Mouse (Mus musculus) neural tube, embryonic 14.5 days (tissue): Measurements from ENCODE around the gene Ubl4b. TPM values are rescaled to one million over a fixed set of nuclear protein-coding genes. Genes with fewer than 3 reads are reported as not detected.
A peak's percentile ranks its signal among the peaks of the same experiment; 100 is the strongest.

Experiments used
- ATAC-seq: fragments of 200-750 bp; cut with Nextera tagmentation; 2 replicates; pipeline ENCODE4 v1.8.0; 2017; ENCODE audit warnings: low read depth, mild to moderate bottlenecking, moderate TSS enrichment, moderate library complexity
- H3K27ac ChIP-seq: fragments of 300-500 bp; sonication (generic); 2 replicates; pipeline ENCODE4 v1.5.1; 2014; ENCODE audit warnings: low read depth, mild to moderate bottlenecking, control low read depth, low read length, moderate library complexity, mixed read lengths
- H3K27me3 ChIP-seq: fragments of 300-500 bp; sonication (generic); 2 replicates; pipeline ENCODE4 v1.6.1; 2014; ENCODE audit warnings: low read length; ENCODE audit not compliant: control insufficient read depth, insufficient read depth
- H3K36me3 ChIP-seq: fragments of 300-500 bp; sonication (generic); 2 replicates; pipeline ENCODE4 v1.6.1; 2014; ENCODE audit warnings: low read length, mixed read lengths; ENCODE audit not compliant: control insufficient read depth, insufficient read depth
- H3K4me1 ChIP-seq: fragments of 300-500 bp; sonication (generic); 2 replicates; pipeline ENCODE4 v1.6.1; 2014; ENCODE audit warnings: low read length; ENCODE audit not compliant: control insufficient read depth, insufficient read depth
- H3K4me2 ChIP-seq: fragments of 300-500 bp; sonication (generic); 2 replicates; pipeline ENCODE4 v1.6.1; 2014; ENCODE audit warnings: mild to moderate bottlenecking, low read depth, low read length, control low read depth
- H3K4me3 ChIP-seq: fragments of 300-500 bp; sonication (generic); 2 replicates; pipeline ENCODE4 v1.5.1; 2014; ENCODE audit warnings: low read depth, low read length, control low read depth, mixed read lengths
- H3K9ac ChIP-seq: fragments of 300-500 bp; sonication (generic); replicated peaks from 2 replicates; pipeline ENCODE4 v1.6.1; 2014; ENCODE audit warnings: low read depth, mild to moderate bottlenecking, control low read depth, low read length, mixed read lengths
- H3K9me3 ChIP-seq: fragments of 300-500 bp; sonication (generic); 2 replicates; pipeline ENCODE4 v1.6.1; 2016; ENCODE audit warnings: low read length; ENCODE audit not compliant: control insufficient read depth
- WGBS: fragments of 180-500 bp; shearing (Covaris S2); extraction: QIAGEN DNeasy Blood & Tissue Kit; methylation state at CpG from one replicate; pipeline ENCODE4 v1.1.7; 2014; 5-methylcytosine and 5-hydroxymethylcytosine counted together
- polyA plus RNA-seq: library from polyadenylated mRNA; unstranded; fragments of >200 nt; fragmentation: Nextera tagmentation; extraction: Ambion mirVana; gene quantifications from 2 replicates; pipeline ENCODE4 v1.2.1, GENCODE M21; 2014

Ubl4b gene
- polyA plus RNA-seq, 1 experiment from 2014 or later = not detected

- Histone ChIP-seq H3K9me3 (no peaks in the 10 kb centered on the region), H3K4me1 (0 out of 2 replicates have a peak, but pooled peaks cover 2% of the 10 kb centered on the region), H3K27ac (no peak overlapping the region), H3K4me3 (no peak overlapping the region), H3K9ac (no peak overlapping the region), H3K4me2 (no peak overlapping the region), H3K27me3 (peaks cover 16% of the 10 kb centered on the region), H3K36me3 (no peaks in the 10 kb centered on the region)
- 60% methylated on average over 3 of the region's 3 CpGs for WGBS
- 0 out of 2 replicates have a peak, but pooled peaks have one; percentile 28 for ATAC-seq
Measured at GRCm38 (mm10) chr3:107577810-107578390, 23.0 kb upstream of the Ubl4b start.

- Histone ChIP-seq H3K9ac (no peak overlapping the region), H3K4me3 (no peak overlapping the region), H3K36me3 (no peaks in the 10 kb centered on the region), H3K4me1 (no peaks in the 10 kb centered on the region), H3K27ac (no peak overlapping the region), H3K27me3 (peaks cover 12% of the 10 kb centered on the region), H3K9me3 (no peaks in the 10 kb centered on the region), H3K4me2 (no peak overlapping the region)
- no peak for ATAC-seq
- whole genome bisulfite sequencing = 87% methylated on average over 3 of the region's 3 CpGs
Measured at GRCm38 (mm10) chr3:107576807-107577206, 21.9 kb upstream of the Ubl4b start.

- Histone ChIP-seq H3K4me3 (no peak overlapping the region), H3K27ac (no peak overlapping the region), H3K27me3 (no peaks in the 10 kb centered on the region), H3K4me2 (no peak overlapping the region), H3K36me3 (no peaks in the 10 kb centered on the region), H3K9me3 (no peaks in the 10 kb centered on the region), H3K9ac (no peak overlapping the region), H3K4me1 (no peaks in the 10 kb centered on the region)
- no peak for ATAC-seq
- 53% methylated on average over 2 of the region's 2 CpGs for WGBS
Measured at GRCm38 (mm10) chr3:107571205-107571604, 16.3 kb upstream of the Ubl4b start.

- Histone ChIP-seq H3K9ac (no peak overlapping the region), H3K27me3 (no peaks in the 10 kb centered on the region), H3K4me1 (no peaks in the 10 kb centered on the region), H3K4me2 (no peak overlapping the region), H3K9me3 (no peaks in the 10 kb centered on the region), H3K36me3 (no peaks in the 10 kb centered on the region), H3K27ac (no peak overlapping the region), H3K4me3 (no peak overlapping the region)
- peak; percentile 74; the same call in 1 of the 2 replicates for ATAC-seq
- WGBS = 65% methylated on average over 4 of the region's 4 CpGs
Measured at GRCm38 (mm10) chr3:107568721-107569120, 13.8 kb upstream of the Ubl4b start.

DNA sequence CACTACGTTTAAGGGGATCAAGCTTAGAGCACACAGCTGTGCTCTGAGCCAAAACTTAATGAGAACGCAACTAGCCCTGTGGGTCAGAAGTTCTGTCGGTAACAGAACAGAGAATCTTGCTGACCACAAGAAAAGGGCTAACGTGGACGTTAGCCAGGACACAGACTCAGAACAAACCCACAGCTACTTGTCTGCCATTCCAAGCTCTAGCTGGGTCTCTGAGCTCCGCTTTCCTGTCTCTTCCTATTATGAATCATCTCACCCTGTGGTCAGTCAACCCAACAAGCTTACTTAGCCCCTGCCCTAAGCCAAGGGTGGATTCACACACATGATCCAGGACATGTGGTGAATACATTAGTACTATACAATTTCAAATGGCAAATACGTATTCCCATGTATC is 12.9 kb upstream of the Ubl4b start:
- Histone ChIP-seq H3K4me1 (no peaks in the 10 kb centered on the region), H3K9ac (no peak overlapping the region), H3K27me3 (no peaks in the 10 kb centered on the region), H3K27ac (no peak overlapping the region), H3K36me3 (no peaks in the 10 kb centered on the region), H3K4me3 (no peak overlapping the region), H3K4me2 (no peak overlapping the region), H3K9me3 (no peaks in the 10 kb centered on the region)
- 83% methylated on average over 7 of the region's 7 CpGs for WGBS
- no peak for ATAC-seq

DNA sequence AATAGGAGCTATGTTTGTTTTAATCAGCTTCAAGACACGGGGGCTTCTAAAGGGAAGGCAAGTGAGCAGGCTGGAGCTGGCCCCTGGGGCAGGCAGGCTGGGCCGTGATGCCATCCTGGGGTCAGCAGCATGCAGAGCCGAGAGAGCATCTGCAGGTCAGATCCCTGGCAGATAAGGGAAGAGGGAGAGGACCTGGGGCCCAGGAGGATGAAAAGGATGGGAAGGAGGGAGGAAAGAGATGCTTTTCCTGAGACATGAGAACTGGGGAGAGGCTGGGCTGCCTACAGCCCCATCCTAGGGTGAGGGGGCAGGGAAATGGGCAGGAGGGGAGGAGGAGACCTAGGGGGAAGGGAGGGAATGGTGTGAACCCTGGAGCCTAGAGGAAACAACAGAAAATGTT is 10.5 kb upstream of the Ubl4b start:
- Histone ChIP-seq H3K4me2 (no peak overlapping the region), H3K9me3 (no peaks in the 10 kb centered on the region), H3K36me3 (no peaks in the 10 kb centered on the region), H3K4me1 (no peaks in the 10 kb centered on the region), H3K27me3 (no peaks in the 10 kb centered on the region), H3K27ac (no peak overlapping the region), H3K4me3 (no peak overlapping the region), H3K9ac (no peak overlapping the region)
- 55% methylated on average over 3 of the region's 3 CpGs for WGBS
- ATAC-seq = no peak

GRCm38 (mm10) chr3:107563880-107564279 is 9.0 kb upstream of the Ubl4b start:
- H3K9me3 ChIP-seq = no peaks in the 10 kb centered on the region
- ATAC-seq = no peak
- no peak overlapping the region for H3K4me2 ChIP-seq
- WGBS = 35% methylated on average over 4 of the region's 4 CpGs
- no peak overlapping the region for H3K9ac ChIP-seq
- H3K4me3 ChIP-seq = no peak overlapping the region
- H3K4me1 ChIP-seq = no peaks in the 10 kb centered on the region
- H3K27me3 ChIP-seq = no peaks in the 10 kb centered on the region
- H3K27ac ChIP-seq = no peak overlapping the region
- no peaks in the 10 kb centered on the region for H3K36me3 ChIP-seq

- Histone ChIP-seq H3K9ac (no peak overlapping the region), H3K4me2 (no peak overlapping the region), H3K27me3 (no peaks in the 10 kb centered on the region), H3K4me3 (no peak overlapping the region), H3K4me1 (no peaks in the 10 kb centered on the region), H3K27ac (no peak overlapping the region), H3K9me3 (no peaks in the 10 kb centered on the region), H3K36me3 (no peaks in the 10 kb centered on the region)
- WGBS = 51% methylated on average over 4 of the region's 4 CpGs
- no peak for ATAC-seq
Measured at GRCm38 (mm10) chr3:107562591-107562990, 7.7 kb upstream of the Ubl4b start.

GRCm38 (mm10) chr3:107562104-107562503 is 7.2 kb upstream of the Ubl4b start:
- H3K36me3 ChIP-seq = no peaks in the 10 kb centered on the region
- H3K4me3 ChIP-seq = no peak overlapping the region
- no peaks in the 10 kb centered on the region for H3K27me3 ChIP-seq
- H3K9me3 ChIP-seq = no peaks in the 10 kb centered on the region
- no peak overlapping the region for H3K27ac ChIP-seq
- no peak overlapping the region for H3K4me2 ChIP-seq
- H3K4me1 ChIP-seq = no peaks in the 10 kb centered on the region
- WGBS = 58% methylated on average over 2 of the region's 2 CpGs
- no peak overlapping the region for H3K9ac ChIP-seq
- no peak for ATAC-seq
